Mouse (Mus musculus): Measurements from ENCODE around the gene Lrtm2.

- TF ChIP-seq CTCF (IDR thresholded peaks at IDR 0.05) (no peak), EP300 (IDR thresholded peaks at IDR 0.05) (no peak)
Observed at GRCm38 (mm10) chr6:119312381-119312780, 18.2 kb downstream of the Lrtm2 start.
